Comparison of ENCODE assay signal across 8 mouse cellular contexts in the genomic region with DNA sequence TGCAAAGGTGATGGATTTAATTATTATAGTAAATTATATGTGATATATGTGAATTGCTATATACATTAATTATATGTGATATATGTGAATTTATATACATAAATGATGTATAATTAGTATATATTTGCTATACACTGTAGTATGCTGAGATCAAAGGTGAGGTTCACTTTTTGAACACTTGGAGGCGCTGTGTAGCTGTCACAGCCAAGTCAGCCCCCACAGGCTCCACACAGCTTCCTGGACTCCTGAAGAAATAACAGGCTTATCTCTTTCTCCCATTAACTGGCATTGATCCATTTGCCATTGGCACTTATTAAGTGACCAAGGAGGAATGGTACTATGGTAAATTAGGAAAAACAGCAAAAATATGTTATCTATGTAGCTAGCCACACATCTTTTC.
DNase-seq lines count a peak whose midpoint lies in the region; ATAC-seq lines count a peak whose summit lies in the region.

No protein-coding gene starts in this region.

- DNase-seq in cerebellum, adult 18-20 months: peak; percentile 16 to 39
- DNase-seq in neural tube, embryonic 10.5 days (ENCODE audit: extremely low spot score, low spot score): no peak
- no peak for DNase-seq in liver, embryonic 11.5 days (ENCODE audit: low spot score)
- no peak for DNase-seq in left cerebral cortex, postnatal 36 days (ENCODE audit: low spot score in 2 of 2)

- 27% methylated on average over 1 of the region's 1 CpGs for WGBS in neural tube, embryonic 12.5 days
- WGBS in forebrain, embryonic 13.5 days: 31% methylated on average over 1 of the region's 1 CpGs
- WGBS in midbrain, embryonic 12.5 days: 48% methylated on average over 1 of the region's 1 CpGs
- 23% methylated on average over 1 of the region's 1 CpGs for WGBS in liver, embryonic 11.5 days

- H3K9me3 ChIP-seq in neural tube, embryonic 12.5 days: no peaks in the 10 kb centered on the region
- H3K9me3 ChIP-seq in forebrain, embryonic 13.5 days (replicated peaks): no peaks in the 10 kb centered on the region
- H3K9me3 ChIP-seq in midbrain, embryonic 12.5 days: no peaks in the 10 kb centered on the region
- no peaks in the 10 kb centered on the region for H3K9me3 ChIP-seq in liver, embryonic 11.5 days (ENCODE audit: control insufficient read depth, low read length)

- intact Hi-C loops in left cerebral cortex, postnatal 36 days (cut with DNase I): no loop called here

- H3K27ac ChIP-seq in neural tube, embryonic 12.5 days: no peak overlapping the region
- no peak overlapping the region for H3K27ac ChIP-seq in forebrain, embryonic 13.5 days
- no peak overlapping the region for H3K27ac ChIP-seq in midbrain, embryonic 12.5 days (replicated peaks)
- no peak overlapping the region for H3K27ac ChIP-seq in liver, embryonic 11.5 days (ENCODE audit: low read depth, low read length)

- ATAC-seq in cerebellum, adult (ENCODE audit: insufficient number of reproducible peaks, low FRiP score, low TSS enrichment): no peak
- ATAC-seq in neural tube, embryonic 12.5 days (ENCODE audit: low FRiP score, low read depth): peak; percentile 71; the same call in 1 of the 2 replicates
- ATAC-seq in forebrain, embryonic 13.5 days: peak; percentile 68; the same call in 1 of the 2 replicates
- ATAC-seq in midbrain, embryonic 12.5 days (ENCODE audit: low FRiP score, low read depth): peak; percentile 59
- no peak for ATAC-seq in liver, embryonic 11.5 days (replicated peaks; ENCODE audit: low FRiP score)

- no peaks in the 10 kb centered on the region for H3K27me3 ChIP-seq in neural tube, embryonic 12.5 days (replicated peaks)
- no peaks in the 10 kb centered on the region for H3K27me3 ChIP-seq in forebrain, embryonic 13.5 days
- peaks cover 4% of the 10 kb centered on the region; the same call in 1 of the 2 replicates for H3K27me3 ChIP-seq in midbrain, embryonic 12.5 days
- no peaks in the 10 kb centered on the region for H3K27me3 ChIP-seq in liver, embryonic 11.5 days (replicated peaks; ENCODE audit: control insufficient read depth, insufficient read depth, low read length)

- no peaks in the 10 kb centered on the region for H3K36me3 ChIP-seq in neural tube, embryonic 12.5 days
- no peaks in the 10 kb centered on the region for H3K36me3 ChIP-seq in forebrain, embryonic 13.5 days (ENCODE audit: poor library complexity, severe bottlenecking)
- no peaks in the 10 kb centered on the region for H3K36me3 ChIP-seq in midbrain, embryonic 12.5 days
- H3K36me3 ChIP-seq in liver, embryonic 11.5 days (ENCODE audit: control insufficient read depth, insufficient read depth, low read length): no peaks in the 10 kb centered on the region

- H3K4me1 ChIP-seq in neural tube, embryonic 12.5 days: no peaks in the 10 kb centered on the region
- no peaks in the 10 kb centered on the region for H3K4me1 ChIP-seq in forebrain, embryonic 13.5 days
- 0 out of 2 replicates have a peak, but pooled peaks cover 2% of the 10 kb centered on the region for H3K4me1 ChIP-seq in midbrain, embryonic 12.5 days
- H3K4me1 ChIP-seq in liver, embryonic 11.5 days (replicated peaks; ENCODE audit: control insufficient read depth, insufficient read depth, low read length): no peaks in the 10 kb centered on the region

- H3K4me2 ChIP-seq in neural tube, embryonic 12.5 days (replicated peaks): no peak overlapping the region
- no peak overlapping the region for H3K4me2 ChIP-seq in forebrain, embryonic 13.5 days
- H3K4me2 ChIP-seq in midbrain, embryonic 12.5 days (replicated peaks): no peak overlapping the region
- no peak overlapping the region for H3K4me2 ChIP-seq in liver, embryonic 11.5 days

- H3K9ac ChIP-seq in neural tube, embryonic 12.5 days: no peak overlapping the region
- H3K9ac ChIP-seq in forebrain, embryonic 13.5 days: no peak overlapping the region
- no peak overlapping the region for H3K9ac ChIP-seq in midbrain, embryonic 12.5 days (replicated peaks)
- no peak overlapping the region for H3K9ac ChIP-seq in liver, embryonic 11.5 days (ENCODE audit: low read depth, low read length)

- no peak overlapping the region for H3K4me3 ChIP-seq in neural tube, embryonic 12.5 days
- no peak overlapping the region for H3K4me3 ChIP-seq in forebrain, embryonic 13.5 days
- no peak overlapping the region for H3K4me3 ChIP-seq in midbrain, embryonic 12.5 days
- H3K4me3 ChIP-seq in liver, embryonic 11.5 days (ENCODE audit: low read depth, low read length): no peak overlapping the region

Comparison
In these comparisons a context has a peak if more than half of its experiments do, and no peak if none do; other contexts are left out.
1. DNase-seq: peak in cerebellum, adult 18-20 months (2 of 2); none in neural tube, embryonic 10.5 days (single experiment), liver, embryonic 11.5 days (single experiment) and left cerebral cortex, postnatal 36 days (0 of 2).
2. ATAC-seq: peak in neural tube, embryonic 12.5 days (single experiment), forebrain, embryonic 13.5 days (single experiment) and midbrain, embryonic 12.5 days (single experiment); none in cerebellum, adult (single experiment) and liver, embryonic 11.5 days (single experiment).